Mouse (Mus musculus): ENCODE measurements around the gene Rbbp4.

- TF ChIP-seq EP300 (optimal IDR thresholded peaks at IDR 0.05), result no peak
- TF ChIP-seq CTCF (IDR thresholded peaks at IDR 0.05; ENCODE audit: low read depth), result no peak
Observed at GRCm38 (mm10) chr4:129299121-129299520, 36.0 kb downstream of the Rbbp4 start.
